Mouse (Mus musculus): ENCODE results near the gene Neu1.

DNA sequence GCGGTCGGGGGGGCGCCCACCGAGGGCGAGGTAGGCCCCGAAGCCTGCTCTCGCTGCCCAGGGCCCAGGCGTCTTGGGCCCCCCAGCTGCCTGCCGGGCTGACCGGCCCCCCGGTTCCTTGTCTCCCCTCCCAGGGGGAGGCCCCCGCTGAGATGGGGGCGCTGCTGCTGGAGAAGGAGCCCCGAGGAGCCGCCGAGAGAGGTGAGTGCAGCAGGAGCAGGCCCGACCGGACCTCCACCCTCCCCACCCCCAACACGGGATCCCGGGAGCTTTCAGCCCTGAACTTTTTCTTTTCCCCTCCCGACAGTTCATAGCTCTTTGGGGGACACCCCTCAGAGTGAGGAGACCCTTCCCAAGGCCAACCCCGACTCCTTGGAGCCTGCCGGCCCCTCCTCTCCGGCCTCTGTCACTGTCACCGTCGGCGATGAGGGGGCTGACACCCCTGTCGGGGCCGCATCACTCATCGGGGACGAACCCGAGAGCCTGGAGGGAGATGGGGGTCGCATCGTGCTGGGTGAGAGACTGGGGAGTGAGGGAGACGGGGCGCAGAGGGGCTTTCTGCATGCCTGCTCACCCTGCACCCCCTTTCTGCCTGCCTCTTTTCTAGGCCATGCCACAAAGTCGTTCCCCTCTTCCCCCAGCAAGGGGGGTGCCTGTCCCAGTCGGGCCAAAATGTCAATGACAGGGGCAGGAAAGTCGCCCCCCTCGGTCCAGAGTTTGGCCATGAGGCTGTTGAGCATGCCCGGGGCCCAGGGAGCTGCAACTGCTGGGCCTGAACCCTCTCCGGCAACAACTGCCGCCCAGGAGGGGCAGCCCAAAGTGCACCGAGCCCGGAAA is 31.8 kb upstream of the Neu1 start:
- no peak for TF ChIP-seq ZNF384 (IDR thresholded peaks at IDR 0.05; ENCODE audit: low read depth, low read length)
- TF ChIP-seq CHD1 (IDR thresholded peaks at IDR 0.05; ENCODE audit: low read depth, low read length) = no peak

All from CH12.LX (cell line).